Mouse (Mus musculus) CH12.LX (cell line): ENCODE measurements around the gene Clec10a. TPM values are rescaled to one million over a fixed set of nuclear protein-coding genes. Genes with fewer than 3 reads are reported as not detected.

Experiments used
- DNase-seq: peaks from one replicate; pipeline ENCODE4 v3.0.0-alpha.2; 2013; ENCODE audit errors: extremely low read depth
- H3K27ac ChIP-seq: 2 replicates; pipeline ENCODE4 v1.5.1; 2012; ENCODE audit warnings: low read depth, mild to moderate bottlenecking, control low read depth, moderate library complexity; ENCODE audit not compliant: insufficient read depth
- H3K27me3 ChIP-seq: replicated peaks from 2 replicates; pipeline ENCODE3; 2012; ENCODE audit warnings: inconsistent platforms
- H3K36me3 ChIP-seq, 2 experiments: replicated peaks in 1 of 2; 2 replicates each; pipeline versions ENCODE3 to v1.6.1; 2012; ENCODE audit warnings: inconsistent platforms in 1 of 2, low read length in 1 of 2, mild to moderate bottlenecking in 1 of 2, mixed read lengths in 1 of 2, moderate library complexity in 1 of 2; ENCODE audit not compliant: control insufficient read depth in 1 of 2, insufficient read depth in 1 of 2
- H3K4me1 ChIP-seq, 2 experiments: 2 replicates each; pipeline ENCODE4 v1.6.1; 2012; ENCODE audit warnings: inconsistent platforms in 1 of 2, moderate library complexity in 1 of 2; ENCODE audit not compliant: insufficient read depth in 2 of 2, control insufficient read depth in 1 of 2
- H3K4me2 ChIP-seq: 2 replicates; pipeline ENCODE4 v1.6.1; 2012; ENCODE audit warnings: low read depth, mild to moderate bottlenecking, control low read depth; ENCODE audit not compliant: poor library complexity, insufficient read depth, severe bottlenecking
- H3K4me3 ChIP-seq, 3 experiments: fragments of 150-350 bp in 1 of 3; sonication (generic) in 1 of 3; replicated peaks in 1 of 3; 2 replicates each; pipeline versions ENCODE3 to v1.5.1; 2011 to 2012; ENCODE audit warnings: low read depth in 2 of 3, low read length in 2 of 3, mild to moderate bottlenecking in 2 of 3, moderate library complexity in 2 of 3, control low read depth in 1 of 3, improper control_type of control experiment in 1 of 3, inconsistent platforms in 1 of 3, mixed read lengths in 1 of 3; ENCODE audit not compliant: poor library complexity in 1 of 3
- H3K79me2 ChIP-seq: replicated peaks from 2 replicates; pipeline ENCODE4 v1.6.1; 2012; ENCODE audit warnings: mild to moderate bottlenecking, moderate library complexity; ENCODE audit not compliant: control insufficient read depth, poor library complexity, insufficient read depth, severe bottlenecking; ENCODE audit errors: extremely low read depth
- H3K9ac ChIP-seq: 2 replicates; pipeline ENCODE4 v1.6.1; 2012; ENCODE audit warnings: low read depth, mild to moderate bottlenecking, control low read depth, moderate library complexity; ENCODE audit not compliant: insufficient read depth
- H3K9me3 ChIP-seq: replicated peaks from 2 replicates; pipeline ENCODE3; 2012; ENCODE audit warnings: low read length, inconsistent platforms, mixed read lengths
- BHLHE40 ChIP-seq: IDR thresholded peaks from 2 replicates; pipeline ENCODE4 v1.6.1; 2011; ENCODE audit warnings: mild to moderate bottlenecking, low read depth, low read length, improper control_type of control experiment
- CHD1 ChIP-seq: IDR thresholded peaks from 2 replicates; pipeline ENCODE4 v1.6.1; 2012; ENCODE audit warnings: low read depth, low read length, improper control_type of control experiment, inconsistent platforms
- CHD2 ChIP-seq: IDR thresholded peaks from 2 replicates; pipeline ENCODE4 v1.6.1; 2011; ENCODE audit warnings: low read length, improper control_type of control experiment
- CTCF ChIP-seq, 2 experiments: IDR thresholded peaks in 1 of 2; conservative IDR thresholded peaks in 1 of 2; 2 replicates each; pipeline ENCODE4 v1.5.1; 2011 to 2012; ENCODE audit warnings: low read depth in 2 of 2, low read length in 2 of 2, improper control_type of control experiment in 1 of 2, inconsistent platforms in 1 of 2, mild to moderate bottlenecking in 1 of 2, moderate library complexity in 1 of 2
- E2F4 ChIP-seq: IDR thresholded peaks from 2 replicates; pipeline ENCODE4 v1.6.1; 2011; ENCODE audit warnings: low read depth, low read length, improper control_type of control experiment; ENCODE audit not compliant: insufficient replicate concordance
- ELF1 ChIP-seq: IDR thresholded peaks from 2 replicates; pipeline ENCODE4 v1.6.1; 2014; ENCODE audit warnings: low read depth, mild to moderate bottlenecking, inconsistent platforms, low read length, improper control_type of control experiment
- EP300 ChIP-seq: IDR thresholded peaks from 2 replicates; pipeline ENCODE4 v1.6.1; 2011; ENCODE audit warnings: low read length, improper control_type of control experiment
- ETS1 ChIP-seq: conservative IDR thresholded peaks from 2 replicates; pipeline ENCODE4 v1.6.1; 2012; ENCODE audit warnings: low read depth, mild to moderate bottlenecking, inconsistent platforms, low read length, improper control_type of control experiment, moderate library complexity
- KAT2A ChIP-seq: IDR thresholded peaks from 2 replicates; pipeline ENCODE4 v1.6.1; 2012; ENCODE audit warnings: low read length, improper control_type of control experiment, inconsistent platforms; ENCODE audit not compliant: insufficient replicate concordance
- MAZ ChIP-seq: IDR thresholded peaks from 2 replicates; pipeline ENCODE4 v1.6.1; 2012; ENCODE audit warnings: low read depth, mild to moderate bottlenecking, inconsistent platforms, low read length, improper control_type of control experiment, moderate library complexity
- MEF2A ChIP-seq: IDR thresholded peaks from 2 replicates; pipeline ENCODE4 v1.6.1; 2014; ENCODE audit warnings: low read depth, mild to moderate bottlenecking, inconsistent platforms, low read length, improper control_type of control experiment, borderline replicate concordance
- MXI1 ChIP-seq: IDR thresholded peaks from 2 replicates; pipeline ENCODE4 v1.6.1; 2011; ENCODE audit warnings: mild to moderate bottlenecking, low read depth, low read length, improper control_type of control experiment
- MYC ChIP-seq: IDR thresholded peaks from 2 replicates; pipeline ENCODE4 v1.6.1; 2011; ENCODE audit warnings: low read depth, mild to moderate bottlenecking, improper control_type of control experiment, low read length
- NELFE ChIP-seq: IDR thresholded peaks from 2 replicates; pipeline ENCODE4 v1.6.1; 2011; ENCODE audit warnings: low read depth, low read length, improper control_type of control experiment
- SIN3A ChIP-seq: IDR thresholded peaks from 2 replicates; pipeline ENCODE4 v1.6.1; 2012; ENCODE audit warnings: low read length, improper control_type of control experiment, inconsistent platforms
- TBP ChIP-seq: conservative IDR thresholded peaks from 2 replicates; pipeline ENCODE4 v1.6.1; 2011; ENCODE audit warnings: low read depth, low read length, improper control_type of control experiment
- UBTF ChIP-seq: IDR thresholded peaks from 2 replicates; pipeline ENCODE4 v1.6.1; 2012; ENCODE audit warnings: low read depth, mild to moderate bottlenecking, inconsistent platforms, low read length, improper control_type of control experiment, moderate library complexity
- USF1 ChIP-seq: IDR thresholded peaks from 2 replicates; pipeline ENCODE4 v1.6.1; 2014; ENCODE audit warnings: low read depth, mild to moderate bottlenecking, inconsistent platforms, low read length, improper control_type of control experiment
- ZKSCAN1 ChIP-seq: IDR thresholded peaks from 2 replicates; pipeline ENCODE4 v1.6.1; 2012; ENCODE audit warnings: low read depth, inconsistent platforms, low read length, improper control_type of control experiment, borderline replicate concordance
- ZMIZ1 ChIP-seq: IDR thresholded peaks from 2 replicates; pipeline ENCODE4 v1.6.1; 2012; ENCODE audit warnings: low read depth, mild to moderate bottlenecking, inconsistent platforms, low read length, improper control_type of control experiment
- ZNF384 ChIP-seq: IDR thresholded peaks from 2 replicates; pipeline ENCODE4 v1.6.1; 2012; ENCODE audit warnings: low read depth, low read length, improper control_type of control experiment, inconsistent platforms
- dilution Hi-C: fragments of 300-500 bp; cut with MboI; formaldehyde crosslinking; loops from 2 replicates; pipeline ENCODE4 v1.14.3; 2020; ENCODE audit warnings: low sequenced_read_pairs; ENCODE audit not compliant: extremely low pct_unique_long_range_greater_than_20kb, extremely low pct_ligation_motif_present
- in situ Hi-C: fragments of 300-500 bp; cut with MboI; formaldehyde crosslinking; loops from 3 replicates; pipeline ENCODE4 v1.14.3; 2019; ENCODE audit warnings: low sequenced_read_pairs, low pct_ligation_motif_present, low pct_unique_long_range_greater_than_20kb, mixed read lengths
- polyA plus RNA-seq: library from polyadenylated mRNA; unstranded; fragments of >175 nt; gene quantifications from 2 replicates; pipeline ENCODE4 v1.2.1, GENCODE M21; 2012; ENCODE audit warnings: low read depth; ENCODE audit not compliant: insufficient read length
- total RNA-seq, 2 experiments: library from RNA; depleted of rRNA; stranded (reverse); fragments of 300-350 nt in 1 of 2; fragments of >200 nt in 1 of 2; gene quantifications; 2 replicates each; pipeline ENCODE4 v1.2.3; 2012 to 2014

Gene Clec10a
- total and polyA plus RNA-seq, 3 experiments: not detected

GRCm38 (mm10) chr11:70193354-70194285, 37.6 kb downstream of the Clec10a start:
- no peaks in the 10 kb centered on the region for H3K36me3 ChIP-seq
- H3K4me3 ChIP-seq: no peak overlapping the region
- peaks cover 4 to 8% of the 10 kb centered on the region in 2 experiments; a peak in 2 of 4 replicates for H3K4me1 ChIP-seq
- no peak overlapping the region for H3K9ac ChIP-seq
- TF ChIP-seq ZMIZ1 (no peak), KAT2A (no peak), E2F4 (no peak), TBP (no peak), ZNF384 (no peak), ELF1 (no peak), ETS1 (no peak), NELFE (no peak), UBTF (no peak), BHLHE40 (no peak), CHD2 (no peak), CHD1 (no peak), MXI1 (no peak), MAZ (no peak), SIN3A (no peak)
- H3K9me3 ChIP-seq: peaks cover 2% of the 10 kb centered on the region
- peaks cover 2% of the 10 kb centered on the region for H3K27me3 ChIP-seq
- in situ Hi-C loops: no loop called here
- H3K79me2 ChIP-seq: no peaks in the 10 kb centered on the region
- H3K4me2 ChIP-seq: no peak overlapping the region
- no peak for DNase-seq
- H3K27ac ChIP-seq: no peak overlapping the region
- dilution Hi-C loops: no loop called here

GRCm38 (mm10) chr11:70198332-70198731, 42.3 kb downstream of the Clec10a start:
- H3K9me3 ChIP-seq: peaks cover 2% of the 10 kb centered on the region

More at GRCm38 (mm10) chr11:70198332-70198731, 42.3 kb downstream of the Clec10a start:
- H3K27me3 ChIP-seq: peaks cover 12% of the 10 kb centered on the region
- H3K4me3 ChIP-seq: no peak overlapping the region
- no peaks in the 10 kb centered on the region for H3K79me2 ChIP-seq
- peaks cover 3 to 6% of the 10 kb centered on the region in 2 experiments; a peak in 1 of 4 replicates for H3K4me1 ChIP-seq
- no peak overlapping the region for H3K27ac ChIP-seq
- H3K4me2 ChIP-seq: no peak overlapping the region
- TF ChIP-seq CTCF (conservative IDR thresholded peaks at IDR 0.05 in 1 of 2, IDR thresholded peaks at IDR 0.05 in 1 of 2; ENCODE audit: low read depth in 2 of 2, low read length in 2 of 2) (no peak), ELF1 (no peak), ZNF384 (no peak), ZMIZ1 (no peak), E2F4 (no peak), CHD1 (no peak), TBP (no peak), NELFE (no peak), UBTF (no peak), ETS1 (no peak), MEF2A (no peak), EP300 (no peak), CHD2 (no peak), ZKSCAN1 (no peak), MYC (no peak), USF1 (no peak), MAZ (no peak)
- H3K9ac ChIP-seq: no peak overlapping the region
- H3K36me3 ChIP-seq: no peaks in the 10 kb centered on the region
- dilution Hi-C loops (no loop called here), in situ Hi-C loops (loop anchor here (5.0 kb wide), 1 partner anchor 141 kb away; no protein-coding TSS in a partner anchor)
- DNase-seq: no peak
